Mouse (Mus musculus): Measurements from ENCODE around the gene Abca8a. TPM values are rescaled to one million over a fixed set of nuclear protein-coding genes. Genes with fewer than 3 reads are reported as not detected.

The Abca8a gene
- polyA plus RNA-seq, 1 experiment from 2014 or later = 0.70 TPM

DNA sequence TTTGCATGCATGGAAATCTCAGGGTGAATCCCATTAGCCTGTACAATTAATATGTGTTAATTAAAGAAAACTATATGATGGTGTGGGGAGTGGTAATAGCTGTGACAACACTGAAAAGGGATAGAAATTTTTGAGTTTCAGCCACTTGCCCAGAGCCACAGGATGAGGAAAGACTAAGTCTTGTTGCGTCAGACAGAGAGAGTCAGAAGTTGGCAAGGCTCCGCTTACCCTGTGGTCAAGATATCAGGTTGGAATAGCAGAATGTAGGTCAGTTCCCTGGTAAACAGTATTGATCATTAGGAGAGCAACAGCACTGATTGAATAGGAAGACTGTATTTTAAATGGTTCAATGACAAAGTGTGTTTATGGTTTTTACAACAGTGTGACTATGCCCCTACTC, 58.0 kb downstream of the Abca8a start:
- Histone ChIP-seq H3K9me3 (replicated peaks; ENCODE audit: low read length) (no peaks in the 10 kb centered on the region), H3K27ac (no peak overlapping the region), H3K9ac (ENCODE audit: low read depth, low read length) (no peak overlapping the region), H3K27me3 (ENCODE audit: insufficient read depth, low read length) (no peaks in the 10 kb centered on the region), H3K36me3 (ENCODE audit: insufficient read depth, low read length) (no peaks in the 10 kb centered on the region), H3K4me3 (replicated peaks; ENCODE audit: low read depth, low read length) (no peak overlapping the region), H3K4me1 (replicated peaks; ENCODE audit: insufficient read depth, low read length) (no peaks in the 10 kb centered on the region), H3K4me2 (ENCODE audit: low read length) (no peak overlapping the region)
- ATAC-seq (replicated peaks; ENCODE audit: low FRiP score, low read depth) = no peak
- WGBS = 88% methylated on average over 2 of the region's 2 CpGs
- no peak for DNase-seq (ENCODE audit: low spot score)
- TF ChIP-seq CTCF (IDR thresholded peaks at IDR 0.05; ENCODE audit: low read depth) = no peak

DNA sequence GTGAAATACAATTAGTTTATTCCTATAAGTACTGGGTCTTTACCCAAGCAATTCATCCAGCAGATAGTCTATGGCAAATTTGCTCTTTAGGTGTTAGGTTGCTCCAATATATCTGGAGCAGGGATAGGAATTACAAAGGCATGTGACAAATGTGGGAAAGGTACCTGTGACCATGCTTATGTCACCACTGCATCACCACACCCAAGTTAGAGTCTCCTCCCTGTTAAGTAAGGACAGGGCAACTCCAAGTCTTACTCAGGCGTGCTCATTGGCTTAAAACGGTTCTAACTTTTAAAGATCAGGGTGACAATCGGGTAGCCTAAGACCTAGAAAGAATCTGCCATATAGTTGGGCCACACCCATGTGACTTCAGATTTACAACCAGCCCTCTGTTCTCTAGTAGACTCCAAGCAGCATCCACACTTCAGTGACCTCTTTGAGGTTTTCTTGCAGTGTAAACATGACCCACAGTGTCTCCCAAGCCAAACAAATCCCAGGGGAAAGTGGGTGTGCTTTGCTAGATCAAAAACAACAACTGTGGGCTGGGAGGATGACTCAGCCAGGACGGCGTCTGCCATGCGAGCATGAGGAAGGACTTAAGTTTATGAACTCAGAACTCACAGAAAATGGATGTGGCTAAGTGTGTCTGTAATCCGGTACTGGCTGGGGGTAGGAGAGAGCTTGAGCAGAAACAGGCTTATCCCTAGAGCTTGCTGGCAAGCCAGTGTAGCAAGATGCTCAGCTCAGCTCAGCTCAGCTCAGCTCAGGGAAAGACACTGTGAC, 66.7 kb downstream of the Abca8a start:
- Histone ChIP-seq H3K4me3 (replicated peaks; ENCODE audit: low read depth, low read length) (no peak overlapping the region), H3K27ac (no peak overlapping the region), H3K4me2 (ENCODE audit: low read length) (no peak overlapping the region), H3K27me3 (ENCODE audit: insufficient read depth, low read length) (no peaks in the 10 kb centered on the region), H3K9me3 (replicated peaks; ENCODE audit: low read length) (no peaks in the 10 kb centered on the region), H3K9ac (ENCODE audit: low read depth, low read length) (no peak overlapping the region), H3K4me1 (replicated peaks; ENCODE audit: insufficient read depth, low read length) (no peaks in the 10 kb centered on the region), H3K36me3 (ENCODE audit: insufficient read depth, low read length) (no peaks in the 10 kb centered on the region)
- TF ChIP-seq CTCF (IDR thresholded peaks at IDR 0.05; ENCODE audit: low read depth) = no peak
- ATAC-seq (replicated peaks; ENCODE audit: low FRiP score, low read depth) (peak; percentile 73), DNase-seq (ENCODE audit: low spot score) (peak; percentile 76)
- WGBS = 9% methylated on average over 7 of the region's 7 CpGs

DNA sequence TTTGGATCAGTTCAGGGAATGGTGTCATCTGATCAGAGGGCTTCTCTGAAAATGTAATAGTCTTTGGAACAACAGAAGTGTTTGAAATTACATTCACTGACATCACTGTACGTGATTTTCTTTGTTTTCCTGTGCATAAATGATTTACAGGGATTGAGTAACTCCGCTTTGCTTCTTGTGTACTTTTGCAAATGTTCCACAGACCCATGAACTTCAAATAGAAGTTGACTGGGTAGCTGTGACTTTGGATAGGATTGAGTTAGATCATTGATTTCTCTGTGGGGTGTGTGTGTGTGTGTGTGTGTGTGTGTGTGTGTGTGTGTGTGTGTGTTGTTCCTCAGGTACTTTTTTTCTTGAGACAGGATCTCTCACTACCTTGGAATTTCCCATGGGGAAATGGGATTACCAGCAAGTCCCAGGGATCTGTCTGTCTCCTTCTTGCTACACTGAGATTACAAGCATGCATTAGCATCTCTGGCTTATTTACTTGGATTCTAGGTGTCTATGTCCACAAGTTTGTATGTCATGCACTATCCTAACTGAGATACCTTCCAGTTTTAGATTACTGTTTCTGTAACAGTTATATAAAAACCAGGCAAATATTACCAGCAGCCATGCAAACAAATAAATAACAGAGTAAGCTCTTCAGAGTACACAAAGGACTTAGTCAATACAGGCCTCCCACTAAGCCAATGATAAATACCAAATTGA, 84.8 kb downstream of the Abca8a start:
- H3K9ac ChIP-seq (ENCODE audit: low read depth, low read length) = no peak overlapping the region
- no peak overlapping the region for H3K27ac ChIP-seq
- H3K4me2 ChIP-seq (ENCODE audit: low read length) = no peak overlapping the region
- WGBS = 48% methylated on average over 2 of the region's 2 CpGs
- no peak for TF ChIP-seq CTCF (IDR thresholded peaks at IDR 0.05; ENCODE audit: low read depth)
- no peaks in the 10 kb centered on the region for H3K36me3 ChIP-seq (ENCODE audit: insufficient read depth, low read length)
- no peaks in the 10 kb centered on the region for H3K9me3 ChIP-seq (replicated peaks; ENCODE audit: low read length)
- no peak for DNase-seq (ENCODE audit: low spot score)
- H3K27me3 ChIP-seq (ENCODE audit: insufficient read depth, low read length) = no peaks in the 10 kb centered on the region
- H3K4me1 ChIP-seq (replicated peaks; ENCODE audit: insufficient read depth, low read length) = no peaks in the 10 kb centered on the region
- no peak for ATAC-seq (replicated peaks; ENCODE audit: low FRiP score, low read depth)
- H3K4me3 ChIP-seq (replicated peaks; ENCODE audit: low read depth, low read length) = no peak overlapping the region

DNA sequence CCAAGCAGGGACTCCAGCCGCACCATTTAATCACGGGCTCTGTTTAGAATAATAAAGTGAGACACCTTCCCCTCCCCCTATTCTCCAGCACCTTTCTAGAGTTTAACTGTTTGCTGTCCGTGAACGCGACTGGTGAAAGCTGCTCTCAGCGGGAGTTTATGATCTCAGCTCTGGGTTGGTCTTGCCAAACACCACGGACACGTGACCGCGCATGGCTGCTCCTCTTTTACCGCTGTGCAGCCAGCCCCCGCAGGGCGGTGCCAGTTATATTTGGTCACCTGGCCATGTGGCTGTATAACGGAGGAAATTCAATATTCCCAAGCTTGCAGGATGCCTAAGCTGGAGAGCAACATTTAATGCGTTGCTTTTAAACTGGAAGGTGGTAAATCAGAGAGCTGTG, 100.2 kb downstream of the Abca8a start, which contains the start of gene Abca8b:
Gene Abca8b (minus strand): TSS at position 222 of the 400 bp plus-strand sequence.
- Histone ChIP-seq H3K36me3 (ENCODE audit: insufficient read depth, low read length) (no peaks in the 10 kb centered on the region), H3K9ac (ENCODE audit: low read depth, low read length) (0 out of 2 replicates have a peak within 1 kb of the TSS, but pooled peaks have one; percentile 19)
- peak; percentile 90 for ATAC-seq (replicated peaks; ENCODE audit: low FRiP score, low read depth)

DNA sequence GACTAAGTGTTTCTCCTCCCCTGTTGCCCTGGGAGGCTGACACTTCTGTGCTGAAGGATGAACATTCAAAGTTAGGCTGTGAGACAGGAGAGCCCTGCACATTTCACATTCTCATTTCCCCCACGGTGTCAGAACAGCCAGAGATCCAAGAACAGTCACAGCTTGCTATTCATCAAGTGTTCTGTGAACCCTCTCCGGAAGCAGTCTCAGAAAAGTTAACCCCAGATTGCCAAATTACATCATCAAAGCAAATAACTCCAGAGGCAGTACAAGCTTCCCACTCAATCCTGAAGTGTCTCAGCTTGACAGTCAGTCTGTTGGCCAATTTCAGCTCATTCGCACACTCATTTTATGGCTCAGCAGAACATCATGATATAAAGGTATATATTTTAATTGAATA, 100.8 kb downstream of the Abca8a start:
- H3K27me3 ChIP-seq (ENCODE audit: insufficient read depth, low read length) = no peaks in the 10 kb centered on the region
- DNase-seq (ENCODE audit: low spot score) = peak; percentile 86
- no peaks in the 10 kb centered on the region for H3K36me3 ChIP-seq (ENCODE audit: insufficient read depth, low read length)
- ATAC-seq (replicated peaks; ENCODE audit: low FRiP score, low read depth) = 0 out of 2 replicates have a peak, but pooled peaks have one; percentile 26
- H3K4me2 ChIP-seq (ENCODE audit: low read length) = peak overlapping the region; percentile 74
- WGBS = 4% methylated on average over 3 of the region's 3 CpGs
- no peaks in the 10 kb centered on the region for H3K4me1 ChIP-seq (replicated peaks; ENCODE audit: insufficient read depth, low read length)
- H3K4me3 ChIP-seq (replicated peaks; ENCODE audit: low read depth, low read length) = peak overlapping the region; percentile 34
- no peak overlapping the region for H3K9ac ChIP-seq (ENCODE audit: low read depth, low read length)
- H3K27ac ChIP-seq = no peak overlapping the region
- TF ChIP-seq CTCF (IDR thresholded peaks at IDR 0.05; ENCODE audit: low read depth) = no peak
- no peaks in the 10 kb centered on the region for H3K9me3 ChIP-seq (replicated peaks; ENCODE audit: low read length)

More for the DNA sequence above, 100.2 kb downstream of the Abca8a start, which contains the start of gene Abca8b:
- H3K9me3 ChIP-seq (replicated peaks; ENCODE audit: low read length) = no peaks in the 10 kb centered on the region
- no peak within 1 kb of the TSS for H3K27ac ChIP-seq
- WGBS = under 1% methylated on average over 15 of the region's 15 CpGs
- H3K4me2 ChIP-seq (ENCODE audit: low read length) = peak within 1 kb of the TSS; percentile 74
- no peaks in the 10 kb centered on the region for H3K27me3 ChIP-seq (ENCODE audit: insufficient read depth, low read length)
- TF ChIP-seq CTCF (IDR thresholded peaks at IDR 0.05; ENCODE audit: low read depth) = no peak
- DNase-seq (ENCODE audit: low spot score) = peak; percentile 86
- H3K4me3 ChIP-seq (replicated peaks; ENCODE audit: low read depth, low read length) = peak within 1 kb of the TSS; percentile 34
- H3K4me1 ChIP-seq (replicated peaks; ENCODE audit: insufficient read depth, low read length) = no peaks in the 10 kb centered on the region

DNA sequence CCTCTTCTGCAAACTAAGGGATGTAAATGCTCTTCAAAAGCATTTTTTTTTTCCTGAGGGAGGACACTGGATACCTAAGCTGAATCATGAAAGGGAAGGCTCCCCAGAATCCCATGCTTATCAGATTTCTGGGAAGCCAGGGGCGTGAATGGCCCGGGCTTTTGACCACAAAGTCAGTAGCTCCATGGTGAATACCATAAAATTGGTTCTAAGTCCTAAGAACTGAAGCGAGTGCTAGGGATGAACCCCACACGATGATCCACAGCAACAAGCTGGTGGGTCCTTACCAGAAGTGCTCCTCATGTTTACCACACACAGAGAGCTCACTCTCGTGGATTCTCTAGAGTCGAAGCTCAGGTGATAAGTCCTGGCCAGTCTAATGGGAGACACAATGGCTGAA, 101.8 kb downstream of the Abca8a start:
- Histone ChIP-seq H3K27me3 (ENCODE audit: insufficient read depth, low read length) (no peaks in the 10 kb centered on the region), H3K27ac (no peak overlapping the region), H3K9ac (ENCODE audit: low read depth, low read length) (no peak overlapping the region), H3K4me2 (ENCODE audit: low read length) (no peak overlapping the region), H3K9me3 (replicated peaks; ENCODE audit: low read length) (no peaks in the 10 kb centered on the region), H3K36me3 (ENCODE audit: insufficient read depth, low read length) (no peaks in the 10 kb centered on the region), H3K4me3 (replicated peaks; ENCODE audit: low read depth, low read length) (no peak overlapping the region), H3K4me1 (replicated peaks; ENCODE audit: insufficient read depth, low read length) (no peaks in the 10 kb centered on the region)
- ATAC-seq (replicated peaks; ENCODE audit: low FRiP score, low read depth) (no peak), DNase-seq (ENCODE audit: low spot score) (no peak)
- 28% methylated on average over 6 of the region's 6 CpGs for WGBS
- no peak for TF ChIP-seq CTCF (IDR thresholded peaks at IDR 0.05; ENCODE audit: low read depth)
